Mouse (Mus musculus) liver, adult 2 months (tissue): ENCODE measurements around the gene Srebf2. TPM values are rescaled to one million over a fixed set of nuclear protein-coding genes. Genes with fewer than 3 reads are reported as not detected.

Source experiments
- DNase-seq: peaks from one replicate; pipeline ENCODE4 v3.0.0-alpha.2; 2011; ENCODE audit warnings: low read depth, low spot score; ENCODE audit errors: extremely low read depth
- H3K27ac ChIP-seq: fragments of 200-500 bp; replicated peaks from 2 replicates; pipeline ENCODE4 v1.5.1; 2012; ENCODE audit warnings: low read depth, mild to moderate bottlenecking, control low read depth, inconsistent platforms, low read length; ENCODE audit not compliant: insufficient read depth
- H3K27me3 ChIP-seq: fragments of 200-500 bp; 2 replicates; pipeline ENCODE4 v1.6.1; 2012; ENCODE audit warnings: mild to moderate bottlenecking, moderate library complexity, low read length, inconsistent platforms; ENCODE audit not compliant: control insufficient read depth, insufficient read depth
- H3K36me3 ChIP-seq: fragments of 200-500 bp; 2 replicates; pipeline ENCODE4 v1.6.1; 2012; ENCODE audit warnings: low read length, inconsistent platforms; ENCODE audit not compliant: control insufficient read depth, insufficient read depth
- H3K4me1 ChIP-seq: fragments of 200-500 bp; 2 replicates; pipeline ENCODE4 v1.6.1; 2011; ENCODE audit warnings: low read length; ENCODE audit not compliant: control insufficient read depth, insufficient read depth
- H3K4me3 ChIP-seq: fragments of 200-500 bp; 2 replicates; pipeline ENCODE4 v1.5.1; 2011; ENCODE audit warnings: low read depth, mild to moderate bottlenecking, control low read depth, low read length, moderate library complexity; ENCODE audit not compliant: insufficient read depth
- H3K79me2 ChIP-seq: fragments of 200-500 bp; 2 replicates; pipeline ENCODE4 v1.6.1; 2012; ENCODE audit warnings: inconsistent platforms, mild to moderate bottlenecking, low read length, moderate library complexity; ENCODE audit not compliant: control insufficient read depth, insufficient read depth
- H3K9ac ChIP-seq: fragments of 200-500 bp; 2 replicates; pipeline ENCODE4 v1.6.1; 2012; ENCODE audit warnings: low read depth, mild to moderate bottlenecking, control low read depth, inconsistent platforms, low read length
- CTCF ChIP-seq: fragments of 200-500 bp; IDR thresholded peaks from 2 replicates; pipeline ENCODE4 v1.5.1; 2011; ENCODE audit warnings: low read depth, low read length, control low read depth
- POLR2A ChIP-seq: fragments of 200-500 bp; IDR thresholded peaks from 2 replicates; pipeline ENCODE4 v1.6.1; 2011; ENCODE audit warnings: low read length, control low read depth; ENCODE audit not compliant: insufficient read depth; ENCODE audit errors: extremely low read depth
- WGBS: fragments of 180-500 bp; shearing (Covaris S2); methylation state at CpG from one replicate; pipeline ENCODE4 v1.1.7; 2018; 5-methylcytosine and 5-hydroxymethylcytosine counted together
- polyA plus RNA-seq: library from polyadenylated mRNA; depleted of rRNA; stranded (reverse); fragments of >200 nt; gene quantifications from 2 replicates; pipeline ENCODE4 v1.2.3, GENCODE M21; 2012
- total RNA-seq: library from RNA; depleted of rRNA; stranded (reverse); fragments of >200 nt; gene quantifications from 2 replicates; pipeline ENCODE4 v1.2.3, GENCODE M21; 2014

The Srebf2 gene
- total and polyA plus RNA-seq, 2 experiments, result 16.5 to 66.3 TPM

DNA sequence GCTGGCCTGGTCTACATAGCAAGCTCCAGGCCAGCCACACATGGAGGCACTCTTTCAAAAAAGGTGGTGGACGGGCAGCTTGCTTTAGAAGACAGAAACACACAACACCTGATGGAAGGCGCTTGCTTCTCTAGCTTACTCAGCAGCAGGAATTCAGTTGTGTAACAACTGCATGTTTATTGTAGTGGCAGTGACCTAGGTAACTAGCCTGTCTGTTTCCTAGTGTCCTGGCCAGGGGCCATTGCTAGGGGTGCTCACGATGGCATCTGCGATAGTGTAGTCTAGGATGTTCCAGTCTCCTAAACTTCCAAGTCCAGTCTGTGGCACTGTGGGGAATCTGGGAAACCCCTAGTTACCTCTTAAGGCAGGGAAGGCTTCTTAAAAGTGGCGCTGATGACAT, 2.8 kb upstream of the Srebf2 start:
- 35% methylated on average over 5 of the region's 5 CpGs for WGBS
- Histone ChIP-seq H3K9ac (no peak overlapping the region), H3K79me2 (peaks cover under 1% of the 10 kb centered on the region; the same call in 1 of the 2 replicates), H3K27me3 (no peaks in the 10 kb centered on the region), H3K27ac (peak overlapping the region; percentile 50), H3K4me3 (no peak overlapping the region), H3K4me1 (peaks cover 16% of the 10 kb centered on the region), H3K36me3 (no peaks in the 10 kb centered on the region)
- peak; percentile 77 for DNase-seq
- TF ChIP-seq CTCF (no peak), POLR2A (no peak)

DNA sequence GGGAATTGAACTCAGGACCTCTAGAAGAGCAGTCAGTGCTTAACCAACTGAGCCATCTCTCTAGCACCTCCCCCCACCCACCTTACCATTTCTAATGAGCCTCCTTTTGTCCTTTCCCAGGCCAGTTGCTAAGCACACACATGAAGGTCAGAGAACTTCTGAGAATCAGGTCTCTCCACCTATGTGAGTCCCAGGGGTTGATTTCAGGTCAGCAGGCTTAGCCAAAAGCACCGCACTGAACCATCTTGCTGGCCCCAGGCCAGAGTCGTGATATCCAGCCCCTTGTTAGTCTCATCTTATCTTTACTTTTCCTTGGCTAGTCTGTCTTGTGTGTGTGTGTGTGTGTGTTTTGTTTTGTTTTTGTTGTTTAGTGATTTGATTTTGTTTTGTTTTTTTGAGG, 1.6 kb upstream of the Srebf2 start:
- no peak overlapping the region for H3K27ac ChIP-seq
- no peak for TF ChIP-seq POLR2A
- TF ChIP-seq CTCF, result no peak
- peaks cover 17% of the 10 kb centered on the region for H3K4me1 ChIP-seq
- no peak overlapping the region for H3K9ac ChIP-seq
- no peak for DNase-seq
- H3K27me3 ChIP-seq, result no peaks in the 10 kb centered on the region
- no peaks in the 10 kb centered on the region for H3K36me3 ChIP-seq
- peaks cover 4% of the 10 kb centered on the region; the same call in 1 of the 2 replicates for H3K79me2 ChIP-seq
- no peak overlapping the region for H3K4me3 ChIP-seq
- WGBS, result 7% methylated on average over 2 of the region's 2 CpGs

DNA sequence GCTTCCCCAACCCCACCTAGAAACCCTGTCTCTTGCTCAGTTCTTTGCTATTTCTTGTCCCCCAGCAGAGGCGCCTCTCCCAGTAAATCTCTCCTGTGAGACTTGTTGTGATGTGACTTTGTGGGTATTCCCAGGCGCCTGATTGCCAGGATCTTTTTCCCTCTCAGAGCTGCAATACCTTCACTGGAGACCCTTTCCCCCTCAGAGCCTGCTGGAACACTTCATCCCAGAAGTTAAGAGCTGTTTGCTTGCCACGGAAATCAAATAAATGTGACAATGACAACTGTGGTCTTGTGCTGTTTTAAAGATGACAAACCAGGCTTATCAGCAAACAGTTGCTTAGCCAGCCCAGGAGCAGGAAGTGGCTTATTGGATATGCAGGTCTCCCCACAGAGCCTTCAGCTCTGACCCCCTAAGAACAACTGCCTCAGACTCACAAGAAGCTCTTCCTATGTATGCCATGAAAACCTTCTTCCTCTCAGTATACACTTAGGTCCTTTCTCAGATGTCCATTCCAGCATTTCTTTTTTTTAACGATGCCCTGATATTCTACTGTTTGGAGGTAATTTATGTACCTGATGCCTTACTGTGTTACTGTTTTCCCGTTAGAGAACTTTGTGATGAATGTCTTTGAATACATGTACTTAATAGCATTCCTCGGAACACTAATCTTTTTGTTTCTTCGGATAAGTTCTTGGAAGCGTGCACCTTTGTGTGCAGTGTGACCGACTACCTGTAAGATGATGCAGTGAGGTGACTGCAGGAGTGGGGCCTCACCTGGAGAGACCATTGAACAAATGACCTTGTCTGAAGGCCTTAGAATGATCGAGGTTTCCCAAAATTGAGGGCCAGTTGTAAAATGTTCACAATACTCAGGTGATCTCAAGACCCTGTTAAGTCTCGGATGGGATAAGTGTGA, 871 bp upstream of the Srebf2 start:
- H3K4me3 ChIP-seq, result no peak overlapping the region; the same call in 1 of the 2 replicates
- H3K9ac ChIP-seq, result peak overlapping the region; percentile 63
- 41% methylated on average over 11 of the region's 11 CpGs for WGBS
- DNase-seq, result no peak
- no peaks in the 10 kb centered on the region for H3K27me3 ChIP-seq
- peak overlapping the region; percentile 88 for H3K27ac ChIP-seq
- TF ChIP-seq CTCF (no peak), POLR2A (no peak)
- peaks cover 18% of the 10 kb centered on the region for H3K4me1 ChIP-seq
- H3K79me2 ChIP-seq, result peaks cover 8% of the 10 kb centered on the region; the same call in 1 of the 2 replicates
- H3K36me3 ChIP-seq, result no peaks in the 10 kb centered on the region

- H3K79me2 ChIP-seq, result peaks cover 15% of the 10 kb centered on the region; the same call in 1 of the 2 replicates
- H3K27ac ChIP-seq, result peak overlapping the region; percentile 74
- TF ChIP-seq POLR2A (no peak), CTCF (0 out of 2 replicates have a peak, but pooled peaks have one; percentile 14)
These were observed 680 bp downstream of the Srebf2 start for GRCm38 (mm10) chr15:82147611-82148111.

DNA sequence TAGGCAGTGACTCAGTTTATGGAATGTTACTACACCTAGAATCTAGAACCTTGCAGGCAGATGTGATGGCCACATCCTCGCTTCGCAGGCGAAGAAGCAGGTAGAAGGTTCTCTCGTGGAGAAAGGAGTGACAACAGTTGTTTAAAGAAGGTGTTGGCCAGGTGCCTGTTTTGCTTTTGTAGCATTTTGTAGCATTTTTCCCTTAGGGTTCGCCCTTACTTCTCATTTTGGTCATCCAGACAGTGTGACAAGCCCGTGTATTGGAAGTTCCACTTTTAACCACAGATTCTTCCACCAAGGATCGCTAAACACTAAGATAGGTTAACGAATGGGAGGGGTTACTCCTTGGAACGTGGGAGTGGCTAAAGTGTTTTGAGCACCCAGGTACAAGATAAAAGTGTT, 1.5 kb downstream of the Srebf2 start:
- H3K4me1 ChIP-seq, result peaks cover 18% of the 10 kb centered on the region
- TF ChIP-seq POLR2A, result no peak
- no peak for TF ChIP-seq CTCF
- 0 out of 2 replicates have a peak overlapping the region, but pooled peaks have one; percentile 18 for H3K27ac ChIP-seq
- peak overlapping the region; percentile 81 for H3K4me3 ChIP-seq
- peak; percentile 61 for DNase-seq
- H3K36me3 ChIP-seq, result no peaks in the 10 kb centered on the region
- H3K9ac ChIP-seq, result peak overlapping the region; percentile 46
- 26% methylated on average over 9 of the region's 9 CpGs for WGBS
- peaks cover 22% of the 10 kb centered on the region; the same call in 1 of the 2 replicates for H3K79me2 ChIP-seq
- no peaks in the 10 kb centered on the region for H3K27me3 ChIP-seq

More at GRCm38 (mm10) chr15:82147611-82148111, 680 bp downstream of the Srebf2 start:
- peak overlapping the region; percentile 81 for H3K4me3 ChIP-seq
- no peaks in the 10 kb centered on the region for H3K27me3 ChIP-seq
- H3K4me1 ChIP-seq, result peaks cover 18% of the 10 kb centered on the region
- H3K9ac ChIP-seq, result peak overlapping the region; percentile 92
- under 1% methylated on average over 49 of the region's 50 CpGs for WGBS
- no peak for DNase-seq
- H3K36me3 ChIP-seq, result no peaks in the 10 kb centered on the region
